Mouse (Mus musculus) adrenal gland (tissue): ENCODE results near the gene Met.

ENCODE experiments used
- intact Hi-C: fragments of 180-260 bp; cut with DNase I; formaldehyde crosslinking; loops from one replicate; pipeline ENCODE4 v1.15.1; 2025

Met gene

DNA sequence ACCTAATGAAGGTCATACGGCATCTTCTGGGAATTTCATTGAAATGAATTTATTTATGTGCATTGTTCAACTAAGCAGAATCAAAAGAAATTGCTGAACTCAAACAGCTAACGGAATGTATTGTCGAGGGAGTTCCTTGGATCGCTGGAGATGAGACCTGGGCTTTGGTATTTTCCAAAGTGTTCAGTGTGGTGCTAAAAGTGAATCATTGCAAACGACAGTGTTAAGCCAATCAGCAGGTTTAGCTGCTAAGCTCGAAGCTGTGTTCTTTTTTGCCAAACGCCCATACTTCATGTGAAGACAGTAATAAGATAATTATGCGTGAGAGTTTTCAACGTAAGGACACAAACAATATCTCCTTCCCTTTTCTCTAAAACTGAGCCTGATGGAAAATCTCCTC, 82.7 kb downstream of the Met start:
- intact Hi-C loops: no loop called here

DNA sequence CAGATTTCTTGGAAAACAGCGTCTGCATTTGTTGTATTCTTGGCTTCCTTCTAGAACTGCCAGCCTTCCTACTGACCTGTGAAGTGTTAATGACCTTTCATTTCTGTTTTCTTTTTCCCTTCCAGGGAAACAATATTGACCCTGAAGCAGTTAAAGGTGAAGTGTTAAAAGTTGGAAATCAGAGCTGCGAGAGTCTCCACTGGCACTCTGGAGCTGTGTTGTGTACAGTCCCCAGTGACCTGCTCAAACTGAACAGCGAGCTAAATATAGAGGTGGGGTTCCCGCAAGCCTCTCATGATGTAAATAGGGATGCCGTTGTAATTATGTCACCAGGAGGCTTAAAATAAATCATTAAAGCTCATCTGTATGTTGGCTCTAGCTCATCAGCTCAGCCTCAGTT, 83.2 kb downstream of the Met start:
- intact Hi-C loops: no loop called here

GRCm38 (mm10) chr6:17548786-17549185, 85.2 kb downstream of the Met start:
- intact Hi-C loops: no loop called here

- intact Hi-C loops: no loop called here
Measured at GRCm38 (mm10) chr6:17549645-17550044, 86.0 kb downstream of the Met start.

- intact Hi-C loops: no loop called here
Measured at GRCm38 (mm10) chr6:17554263-17554662, 90.7 kb downstream of the Met start.

- intact Hi-C loops: no loop called here
Measured at GRCm38 (mm10) chr6:17554757-17555156, 91.2 kb downstream of the Met start.

DNA sequence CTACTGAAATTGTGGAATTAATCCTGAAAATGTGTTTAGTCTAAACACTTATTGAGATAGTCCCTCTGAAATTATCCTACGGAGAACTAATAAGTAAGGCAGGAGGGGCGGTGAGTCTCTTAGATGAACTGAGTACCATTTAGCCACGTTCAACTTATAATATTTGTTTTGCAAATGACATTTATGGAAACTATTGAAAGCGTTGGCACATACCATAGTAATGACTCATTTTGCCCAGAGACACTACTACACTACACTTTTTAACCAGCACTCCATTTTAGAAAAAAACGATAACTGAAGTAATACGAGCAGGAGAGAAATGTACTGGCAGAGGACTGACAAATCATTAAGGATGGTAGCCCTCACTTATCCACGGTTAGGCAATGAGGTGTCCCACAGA, 92.1 kb downstream of the Met start:
- intact Hi-C loops: no loop called here

DNA sequence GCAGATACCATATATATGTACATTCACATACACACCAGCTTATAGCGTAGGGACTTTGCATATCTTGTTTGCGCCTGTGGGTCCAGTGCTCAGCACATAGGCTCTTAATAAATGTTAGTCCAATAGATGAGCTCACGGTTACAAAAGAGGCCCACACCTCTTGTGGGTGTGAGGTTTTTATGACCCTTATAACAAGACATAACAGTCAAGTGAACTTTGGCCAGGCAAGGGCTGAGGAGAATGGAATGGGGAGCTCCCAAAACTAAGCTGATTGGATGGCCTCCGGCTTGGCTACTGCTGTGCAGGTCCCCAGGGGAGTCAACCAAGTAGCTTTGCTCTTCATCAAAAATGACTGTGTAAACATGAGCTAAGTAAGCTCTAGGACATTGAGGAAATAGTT, 96.1 kb downstream of the Met start:
- intact Hi-C loops: no loop called here

DNA sequence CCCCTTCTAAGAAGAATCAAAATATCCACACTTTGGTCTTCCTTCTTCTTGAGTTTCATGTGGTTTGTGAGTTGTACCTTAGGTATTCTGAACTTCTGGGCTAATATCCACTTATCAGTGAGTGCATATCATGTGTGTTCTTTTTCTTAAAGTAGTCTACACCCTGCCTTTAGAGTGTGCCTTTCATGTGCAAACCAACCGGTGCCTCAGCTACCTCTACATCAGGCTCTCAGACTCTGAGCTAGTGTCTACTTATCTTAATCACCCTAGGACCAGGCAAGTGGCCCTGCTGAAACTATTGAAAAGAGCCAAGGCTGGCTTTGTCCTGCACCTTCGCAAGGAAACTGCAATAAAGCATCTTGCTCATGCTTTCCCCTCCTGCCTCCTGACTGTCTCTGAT, 97.7 kb downstream of the Met start:
- intact Hi-C loops: no loop called here

DNA sequence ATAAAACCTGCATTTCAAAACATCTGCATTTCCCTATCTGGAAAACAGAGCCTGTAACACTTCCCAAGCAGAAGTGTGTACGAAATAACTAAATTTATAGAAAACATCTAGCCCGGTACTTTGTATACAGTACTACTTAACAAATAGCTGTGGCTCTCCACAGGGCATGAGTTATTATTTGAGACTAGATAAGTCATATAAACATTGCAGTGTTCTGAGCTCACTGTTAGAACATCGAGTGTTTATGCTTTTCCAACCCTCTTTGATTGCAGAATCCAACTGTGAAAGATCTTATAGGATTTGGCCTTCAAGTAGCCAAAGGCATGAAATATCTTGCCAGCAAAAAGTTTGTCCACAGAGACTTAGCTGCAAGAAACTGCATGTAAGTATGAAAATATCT, 98.3 kb downstream of the Met start:
- intact Hi-C loops: no loop called here

DNA sequence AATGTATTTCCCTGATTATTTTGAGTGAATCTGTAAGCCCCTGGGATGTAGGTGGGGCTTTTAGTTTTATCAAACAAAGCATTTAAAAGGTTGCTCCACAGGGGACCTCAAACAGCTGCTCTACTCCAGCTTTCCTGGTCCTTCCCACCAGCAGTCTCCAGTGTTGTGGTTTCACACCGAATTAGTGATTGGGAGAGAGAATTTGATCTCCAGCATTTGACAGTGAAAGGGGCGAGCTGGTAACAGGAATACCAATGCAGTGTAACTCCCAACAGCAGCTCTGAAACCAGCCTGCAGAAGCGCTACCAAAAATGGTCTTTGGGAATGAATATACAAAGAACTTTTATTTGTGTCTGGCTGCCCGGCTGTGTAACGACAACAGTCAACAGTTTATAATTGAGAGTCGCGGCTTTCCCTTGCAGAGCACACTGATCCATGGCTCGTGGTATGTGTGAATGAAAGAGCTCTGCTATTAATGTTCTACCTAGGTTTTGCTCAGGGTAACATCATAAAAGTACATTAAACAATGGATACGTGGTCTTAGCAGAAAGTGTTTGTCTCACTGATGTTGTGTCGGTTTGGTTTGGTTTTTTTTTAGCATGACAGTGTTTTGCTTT, 99.0 kb downstream of the Met start:
- intact Hi-C loops: no loop called here

GRCm38 (mm10) chr6:17568702-17569352, 105.2 kb downstream of the Met start:
- intact Hi-C loops: no loop called here

DNA sequence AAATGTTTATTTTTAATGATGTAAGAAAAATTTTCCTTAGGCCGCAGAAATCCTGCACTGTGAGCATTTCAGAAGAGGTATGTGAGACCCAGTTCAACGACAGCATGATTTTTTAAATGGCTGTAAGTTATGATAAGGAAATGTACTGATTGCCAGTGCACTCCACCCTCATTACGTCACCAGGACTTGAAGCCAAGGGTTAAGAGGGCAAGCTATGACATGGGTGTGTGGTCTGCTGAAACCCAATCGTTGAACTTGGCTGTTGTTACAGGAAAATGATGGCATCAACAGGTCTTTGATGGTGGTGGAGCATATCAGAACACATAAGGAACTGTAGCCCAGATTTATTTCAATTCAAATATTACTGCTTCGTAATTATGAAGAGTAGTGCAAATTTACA, 109.6 kb downstream of the Met start:
- intact Hi-C loops: no loop called here

- intact Hi-C loops: no loop called here
Measured at GRCm38 (mm10) chr6:17573732-17574131, 110.1 kb downstream of the Met start.

- intact Hi-C loops: no loop called here
Measured at GRCm38 (mm10) chr6:17578092-17578760, 114.6 kb downstream of the Met start.

DNA sequence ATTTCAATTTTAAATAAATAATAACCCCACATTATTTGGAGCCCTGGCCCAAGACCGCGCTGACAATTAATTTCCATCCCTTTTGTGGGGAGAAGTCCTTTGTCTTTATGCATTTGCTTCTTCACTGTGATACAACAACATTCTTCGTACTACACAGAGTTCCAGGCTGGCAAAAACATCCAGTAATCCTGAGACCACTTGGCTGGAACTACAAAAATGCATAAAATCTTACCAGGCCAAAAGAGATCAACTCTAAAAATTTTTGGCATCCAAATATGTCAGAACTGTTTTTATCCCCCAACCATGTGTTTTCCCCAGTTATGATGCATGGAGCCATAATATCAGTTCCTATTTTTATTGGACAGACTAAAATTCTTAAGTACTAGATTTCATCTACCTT, 116.7 kb downstream of the Met start:
- intact Hi-C loops: no loop called here

- intact Hi-C loops: no loop called here
Measured at GRCm38 (mm10) chr6:17583982-17584381, 120.4 kb downstream of the Met start.

- intact Hi-C loops: loop anchor here (1.0 to 2.0 kb wide), 2 partner anchors 225 to 482 kb away; no protein-coding TSS in a partner anchor
Measured at GRCm38 (mm10) chr6:17589049-17589952, 125.7 kb downstream of the Met start.

DNA sequence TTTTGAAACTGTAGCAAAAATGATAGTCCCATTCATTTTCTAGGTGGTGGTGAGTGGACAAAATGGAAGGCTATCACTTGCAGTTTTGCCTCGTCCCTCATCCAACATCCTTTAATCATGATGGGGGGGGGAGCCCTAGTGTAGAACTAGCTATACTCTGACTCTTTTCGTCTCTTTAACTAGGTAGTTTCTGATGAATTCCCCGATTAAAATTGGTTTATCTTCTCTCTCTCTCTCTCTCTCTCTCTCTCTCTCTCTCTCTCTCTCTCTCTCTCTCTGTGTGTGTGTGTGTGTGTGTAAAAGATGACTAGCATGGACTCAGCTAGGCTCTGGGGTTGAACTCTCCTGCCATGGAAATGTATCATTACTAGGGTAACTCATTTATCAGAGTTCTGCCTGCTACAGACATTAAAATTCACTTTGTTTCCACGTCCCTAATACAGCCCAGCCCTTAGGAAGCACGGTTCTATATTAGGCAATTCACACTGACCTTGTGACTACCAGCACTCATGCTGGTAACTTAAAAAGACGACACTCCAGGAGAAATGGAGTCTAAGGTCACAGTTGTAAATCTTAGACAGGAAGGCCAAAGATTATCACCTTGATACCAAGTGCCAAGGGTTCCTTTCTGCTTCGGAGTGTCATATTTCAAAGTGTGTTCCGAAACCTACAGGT, 126.5 kb downstream of the Met start:
- intact Hi-C loops: loop anchor here (1.0 to 10.0 kb wide), 3 partner anchors 125 to 483 kb away; partner anchors contain the start of gene Met

DNA sequence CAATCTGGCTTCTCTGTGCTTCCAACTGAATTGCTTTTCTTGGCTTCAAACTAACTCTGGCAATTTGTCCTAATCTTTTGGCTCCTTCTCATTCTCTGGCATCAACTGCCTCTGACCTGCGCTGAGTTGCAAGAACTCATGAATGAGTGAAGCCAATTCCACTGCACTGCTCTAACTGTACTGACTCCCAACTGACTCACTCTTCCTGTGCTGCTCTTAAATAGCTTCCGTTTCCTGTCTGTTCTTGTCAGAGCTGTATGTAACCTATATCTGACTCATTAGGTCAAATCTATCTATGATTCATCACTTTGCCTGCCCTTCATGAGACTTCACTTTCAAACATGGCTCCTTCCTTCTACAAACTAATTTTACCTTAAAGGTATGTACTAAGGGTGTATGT, 130.4 kb downstream of the Met start:
- intact Hi-C loops: loop anchor here (10.0 kb wide), 1 partner anchor 129 kb away; the partner anchor contains the start of gene Met
